Mouse (Mus musculus) hindbrain, postnatal 0 days (tissue): ENCODE data around the gene Map1lc3a. TPM values are rescaled to one million over a fixed set of nuclear protein-coding genes. Genes with fewer than 3 reads are reported as not detected.

ENCODE experiments used
- ATAC-seq: fragments of 200-750 bp; cut with Nextera tagmentation; 2 replicates; pipeline ENCODE4 v1.8.0; 2017; ENCODE audit warnings: mild to moderate bottlenecking, moderate TSS enrichment, moderate library complexity
- DNase-seq: peaks from one replicate; pipeline ENCODE4 v3.0.0-alpha.2; 2015; ENCODE audit warnings: low spot score
- H3K27ac ChIP-seq: fragments of 300-500 bp; sonication (generic); 2 replicates; pipeline ENCODE4 v1.5.1; 2014; ENCODE audit warnings: mild to moderate bottlenecking
- H3K27me3 ChIP-seq: fragments of 300-500 bp; sonication (generic); 2 replicates; pipeline ENCODE4 v1.6.1; 2014; ENCODE audit warnings: low read length, mixed read lengths; ENCODE audit not compliant: insufficient read depth
- H3K36me3 ChIP-seq: fragments of 300-500 bp; sonication (generic); 2 replicates; pipeline ENCODE4 v1.6.1; 2014; ENCODE audit warnings: low read length, mixed read lengths; ENCODE audit not compliant: insufficient read depth
- H3K4me1 ChIP-seq: fragments of 300-500 bp; sonication (generic); 2 replicates; pipeline ENCODE4 v1.6.1; 2014; ENCODE audit warnings: antibody characterized with exemption, low read length, mixed read lengths; ENCODE audit not compliant: insufficient read depth
- H3K4me2 ChIP-seq: fragments of 300-500 bp; sonication (generic); 2 replicates; pipeline ENCODE4 v1.6.1; 2014; ENCODE audit warnings: low read depth, mild to moderate bottlenecking, low read length, moderate library complexity, mixed read lengths
- H3K4me3 ChIP-seq: fragments of 300-500 bp; sonication (generic); 2 replicates; pipeline ENCODE4 v1.5.1; 2014; ENCODE audit warnings: low read length
- H3K9ac ChIP-seq: fragments of 300-500 bp; sonication (generic); replicated peaks from 2 replicates; pipeline ENCODE4 v1.6.1; 2014; ENCODE audit warnings: mild to moderate bottlenecking, low read length, moderate library complexity, mixed read lengths
- H3K9me3 ChIP-seq: fragments of 300-500 bp; sonication (generic); 2 replicates; pipeline ENCODE4 v1.6.1; 2016; ENCODE audit warnings: low read length, mixed read lengths
- CTCF ChIP-seq: IDR thresholded peaks from 2 replicates; pipeline ENCODE4 v1.5.1; 2016; ENCODE audit warnings: antibody characterized with exemption, control low read depth, low read depth
- WGBS: fragments of 180-500 bp; shearing (Covaris S2); extraction: QIAGEN DNeasy Blood & Tissue Kit; methylation state at CpG from one replicate; pipeline ENCODE4 v1.1.7; 2014; 5-methylcytosine and 5-hydroxymethylcytosine counted together
- polyA plus RNA-seq: library from polyadenylated mRNA; unstranded; fragments of >200 nt; fragmentation: Nextera tagmentation; extraction: Ambion mirVana; gene quantifications from 2 replicates; pipeline ENCODE4 v1.2.1, GENCODE M21; 2015
- total RNA-seq: library from RNA; depleted of rRNA; stranded (reverse); fragments of >200 nt; gene quantifications from 2 replicates; pipeline ENCODE4 v1.2.3, GENCODE M21; 2014

Gene Map1lc3a
- total and polyA plus RNA-seq, 2 experiments from 2014 or later, result 618 to 903 TPM

DNA sequence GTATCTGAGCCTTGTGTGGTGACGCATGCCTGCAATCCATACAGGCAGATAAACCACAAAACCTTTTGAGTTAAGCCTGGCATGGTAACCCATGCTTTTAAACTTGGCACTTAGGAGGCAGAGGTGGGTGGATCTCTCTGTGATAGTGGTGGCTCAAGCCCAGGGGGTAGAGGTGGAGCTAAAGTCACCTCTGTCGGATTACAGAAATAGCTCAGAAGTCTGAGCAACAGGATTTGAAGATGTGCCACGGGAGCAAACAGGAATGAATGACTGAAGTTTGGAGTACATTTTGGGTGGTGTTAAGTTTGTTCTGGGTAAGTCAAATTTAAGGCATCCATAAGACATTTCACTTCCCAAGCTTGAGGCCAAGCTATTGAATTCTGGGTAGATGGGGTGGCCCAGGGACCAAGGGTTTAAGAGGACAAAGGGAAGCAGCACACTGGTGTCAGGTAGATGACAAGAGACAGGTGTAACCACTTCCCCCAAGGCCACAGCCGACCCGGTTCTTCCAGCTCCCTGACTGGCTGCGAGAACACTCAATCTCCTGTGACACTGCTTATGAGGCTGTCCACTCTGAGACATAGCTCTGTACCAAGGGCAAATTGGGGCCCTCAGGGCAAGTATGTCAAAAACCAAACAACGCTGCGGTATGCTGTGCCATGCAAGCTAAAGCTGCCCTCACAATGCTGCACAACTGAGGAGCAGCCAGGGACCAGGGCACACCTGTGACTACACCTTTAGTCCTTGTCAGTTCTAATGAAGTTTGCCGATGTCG is 3.5 kb upstream of the Map1lc3a start:
- DNase-seq (no peak), ATAC-seq (no peak)
- no peaks in the 10 kb centered on the region; the same call in 1 of the 2 replicates for H3K4me1 ChIP-seq
- H3K9ac ChIP-seq, result no peak overlapping the region
- no peak overlapping the region for H3K4me2 ChIP-seq
- H3K27me3 ChIP-seq, result no peaks in the 10 kb centered on the region
- no peak overlapping the region for H3K27ac ChIP-seq
- 76% methylated on average over 10 of the region's 10 CpGs for WGBS
- TF ChIP-seq CTCF, result no peak
- no peaks in the 10 kb centered on the region for H3K36me3 ChIP-seq
- H3K4me3 ChIP-seq, result no peak overlapping the region
- H3K9me3 ChIP-seq, result no peaks in the 10 kb centered on the region

DNA sequence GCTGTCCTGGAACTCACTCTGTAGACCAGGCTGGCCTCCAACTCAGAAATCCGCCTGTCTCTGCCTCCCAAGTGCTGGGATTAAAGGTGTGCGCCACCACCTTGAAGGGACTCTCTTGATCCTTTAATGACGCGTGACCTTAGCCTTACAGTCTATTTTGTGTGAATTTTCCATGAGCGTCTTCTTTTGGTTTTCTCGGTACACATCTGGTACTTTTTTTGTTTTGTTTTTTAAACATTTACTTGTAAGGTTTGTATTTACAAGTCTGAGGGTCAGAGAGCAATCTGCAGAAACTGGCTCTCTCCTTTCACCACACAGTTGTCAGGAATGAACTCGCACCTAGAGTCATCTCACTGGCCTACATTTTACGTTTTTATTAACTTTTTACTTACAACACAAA is 2.5 kb upstream of the Map1lc3a start:
- Histone ChIP-seq H3K9me3 (no peaks in the 10 kb centered on the region), H3K36me3 (no peaks in the 10 kb centered on the region; the same call in 1 of the 2 replicates), H3K4me3 (no peak overlapping the region), H3K4me2 (no peak overlapping the region), H3K27ac (no peak overlapping the region), H3K9ac (no peak overlapping the region), H3K4me1 (no peaks in the 10 kb centered on the region; the same call in 1 of the 2 replicates), H3K27me3 (no peaks in the 10 kb centered on the region)
- WGBS, result 86% methylated on average over 8 of the region's 8 CpGs
- DNase-seq (no peak), ATAC-seq (no peak)
- no peak for TF ChIP-seq CTCF

DNA sequence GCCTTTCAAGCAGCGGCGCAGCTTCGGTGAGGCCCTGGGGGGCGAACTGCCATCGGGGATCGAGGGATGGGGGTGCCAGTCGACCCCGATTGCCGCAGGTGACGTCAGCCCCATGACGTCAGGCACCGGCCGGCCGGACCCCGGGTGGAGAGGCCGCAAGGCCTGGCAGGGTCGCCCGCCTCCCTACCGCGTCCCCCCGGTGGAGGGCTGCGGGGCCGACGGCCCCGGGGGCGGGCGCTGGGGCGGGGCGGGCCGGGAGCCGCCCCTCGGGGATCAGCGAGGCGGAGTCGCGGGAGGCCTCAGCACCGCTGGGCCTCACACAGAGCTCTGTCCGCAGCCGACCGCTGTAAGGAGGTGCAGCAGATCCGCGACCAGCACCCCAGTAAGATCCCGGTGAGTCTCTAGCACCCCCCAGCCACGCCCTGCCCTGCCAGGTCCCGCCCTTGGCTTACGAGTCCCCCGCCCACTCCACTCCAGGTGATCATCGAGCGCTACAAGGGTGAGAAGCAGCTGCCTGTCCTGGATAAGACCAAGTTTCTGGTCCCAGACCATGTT is 601 bp downstream of the Map1lc3a start:
- DNase-seq, result peak; percentile 65
- TF ChIP-seq CTCF, result no peak
- Histone ChIP-seq H3K27ac (peak overlapping the region; percentile 96), H3K36me3 (peaks cover 4% of the 10 kb centered on the region; the same call in 1 of the 2 replicates), H3K9ac (peak overlapping the region; percentile 99), H3K27me3 (no peaks in the 10 kb centered on the region), H3K4me3 (peak overlapping the region; percentile 94), H3K4me1 (no peaks in the 10 kb centered on the region; the same call in 1 of the 2 replicates), H3K9me3 (no peaks in the 10 kb centered on the region), H3K4me2 (peak overlapping the region; percentile 64)
- peak; percentile 75 for ATAC-seq
- 2% methylated on average over 45 of the region's 49 CpGs for WGBS

DNA sequence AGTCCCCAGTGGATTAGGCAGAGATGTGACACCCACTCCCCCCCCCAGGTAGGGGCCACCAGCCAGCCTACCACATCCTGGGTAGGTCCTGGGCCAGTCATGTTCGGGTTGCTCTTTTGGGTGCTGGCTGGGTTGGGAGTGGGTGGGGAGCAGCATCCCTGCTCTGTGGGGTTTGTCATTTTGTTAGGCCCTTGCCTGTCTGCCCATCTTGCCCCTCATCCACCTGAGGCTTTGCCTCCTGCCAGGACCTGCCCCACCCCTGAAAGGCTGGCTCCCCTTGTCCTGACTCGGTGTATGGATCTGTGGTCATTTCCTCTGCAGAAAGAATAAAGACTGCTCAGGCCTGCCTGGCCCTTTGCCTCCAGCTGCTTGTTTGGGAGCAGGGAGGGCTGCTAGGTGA is 1.6 kb downstream of the Map1lc3a start:
- Histone ChIP-seq H3K27me3 (no peaks in the 10 kb centered on the region), H3K9ac (peak overlapping the region; percentile 99; the same call in 1 of the 2 replicates), H3K36me3 (peaks cover 4% of the 10 kb centered on the region; the same call in 1 of the 2 replicates), H3K9me3 (no peaks in the 10 kb centered on the region), H3K27ac (peak overlapping the region; percentile 96; the same call in 1 of the 2 replicates), H3K4me3 (peak overlapping the region; percentile 94), H3K4me1 (no peaks in the 10 kb centered on the region; the same call in 1 of the 2 replicates), H3K4me2 (peak overlapping the region; percentile 64)
- 77% methylated on average over 2 of the region's 2 CpGs for WGBS
- no peak for TF ChIP-seq CTCF
- no peak for ATAC-seq
- no peak for DNase-seq

DNA sequence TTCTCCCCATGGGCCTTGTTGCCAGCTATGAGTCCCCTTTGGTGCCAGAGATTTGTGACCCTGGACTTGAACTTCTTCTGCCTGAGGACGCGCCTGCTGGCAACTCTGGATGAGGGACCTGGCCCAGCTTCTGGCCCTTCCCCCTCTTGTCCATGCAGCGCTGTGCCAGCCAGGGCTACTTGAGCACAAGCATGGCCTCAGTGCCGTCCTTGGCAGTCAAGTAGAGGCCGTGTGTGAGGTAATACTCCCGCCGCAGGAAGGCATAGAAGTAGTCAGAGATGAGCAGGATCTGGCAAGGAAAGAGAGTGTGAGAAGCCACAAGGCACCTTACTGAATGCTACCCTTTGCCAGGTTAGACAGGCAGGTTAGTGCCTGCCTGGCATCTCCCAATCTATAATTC is 2.3 kb downstream of the Map1lc3a start:
- no peak for ATAC-seq
- Histone ChIP-seq H3K4me1 (no peaks in the 10 kb centered on the region; the same call in 1 of the 2 replicates), H3K9me3 (no peaks in the 10 kb centered on the region), H3K4me2 (no peak overlapping the region), H3K36me3 (peaks cover 4% of the 10 kb centered on the region; the same call in 1 of the 2 replicates), H3K4me3 (no peak overlapping the region), H3K9ac (no peak overlapping the region), H3K27me3 (no peaks in the 10 kb centered on the region), H3K27ac (no peak overlapping the region)
- 73% methylated on average over 7 of the region's 7 CpGs for WGBS
- TF ChIP-seq CTCF, result no peak
- DNase-seq, result no peak

DNA sequence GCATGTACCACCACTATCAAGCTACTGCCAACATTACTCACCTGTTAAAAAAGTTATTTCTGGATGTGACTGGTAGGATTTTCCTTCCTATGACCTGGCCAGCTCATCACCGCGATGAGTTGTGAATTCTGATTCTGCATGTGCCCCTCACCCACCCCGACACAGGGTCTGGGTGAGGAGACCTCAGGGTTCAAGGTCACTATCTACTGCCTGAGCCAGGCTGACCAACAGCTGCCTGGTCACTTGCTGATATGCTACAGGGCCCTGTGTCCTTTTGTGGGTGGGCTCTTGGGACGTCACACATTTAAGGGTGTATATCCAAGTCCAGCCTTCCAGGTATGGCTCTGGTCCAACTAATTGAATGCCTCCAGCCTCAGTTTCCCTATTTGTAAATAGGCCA is 3.1 kb downstream of the Map1lc3a start:
- Histone ChIP-seq H3K4me2 (no peak overlapping the region), H3K4me3 (no peak overlapping the region), H3K9ac (no peak overlapping the region), H3K36me3 (peaks cover 4% of the 10 kb centered on the region; the same call in 1 of the 2 replicates), H3K27me3 (no peaks in the 10 kb centered on the region), H3K27ac (no peak overlapping the region), H3K9me3 (no peaks in the 10 kb centered on the region), H3K4me1 (no peaks in the 10 kb centered on the region; the same call in 1 of the 2 replicates)
- TF ChIP-seq CTCF, result no peak
- no peak for DNase-seq
- WGBS, result 94% methylated on average over 4 of the region's 4 CpGs
- ATAC-seq, result no peak

DNA sequence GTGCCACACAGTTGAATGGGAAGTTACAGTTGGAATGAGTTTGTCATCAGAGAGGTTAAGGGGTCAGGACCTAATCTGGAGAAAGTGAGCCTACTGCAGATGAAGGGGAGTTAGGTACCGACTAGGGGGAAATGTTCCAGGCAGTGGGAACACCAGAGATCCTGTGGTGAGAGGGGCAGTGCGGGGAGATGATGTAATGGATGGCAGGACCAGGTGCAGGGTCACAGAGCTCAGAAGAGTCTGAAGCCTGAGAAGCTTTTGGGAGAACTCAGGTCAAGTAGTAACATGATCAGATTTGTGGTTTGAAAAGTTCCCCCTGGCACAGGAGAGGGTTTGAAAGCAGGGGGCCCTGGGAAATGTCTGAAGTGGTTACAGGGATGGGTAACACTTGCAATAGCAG is 4.0 kb downstream of the Map1lc3a start:
- no peak overlapping the region for H3K4me2 ChIP-seq
- no peak overlapping the region for H3K9ac ChIP-seq
- H3K9me3 ChIP-seq, result no peaks in the 10 kb centered on the region
- peaks cover 4% of the 10 kb centered on the region; the same call in 1 of the 2 replicates for H3K36me3 ChIP-seq
- H3K27me3 ChIP-seq, result no peaks in the 10 kb centered on the region
- H3K4me1 ChIP-seq, result no peaks in the 10 kb centered on the region; the same call in 1 of the 2 replicates
- no peak for DNase-seq
- H3K27ac ChIP-seq, result no peak overlapping the region
- WGBS, result 68% methylated on average over 2 of the region's 2 CpGs
- H3K4me3 ChIP-seq, result no peak overlapping the region
- no peak for TF ChIP-seq CTCF
- no peak for ATAC-seq
